Mouse (Mus musculus): ENCODE measurements around the gene Nfam1.
"Not testable (repeated sequence)": the region's sequence is repeated elsewhere in the genome, so short reads cannot be mapped to it uniquely, and the experiment has no call there.

Gene Nfam1

DNA sequence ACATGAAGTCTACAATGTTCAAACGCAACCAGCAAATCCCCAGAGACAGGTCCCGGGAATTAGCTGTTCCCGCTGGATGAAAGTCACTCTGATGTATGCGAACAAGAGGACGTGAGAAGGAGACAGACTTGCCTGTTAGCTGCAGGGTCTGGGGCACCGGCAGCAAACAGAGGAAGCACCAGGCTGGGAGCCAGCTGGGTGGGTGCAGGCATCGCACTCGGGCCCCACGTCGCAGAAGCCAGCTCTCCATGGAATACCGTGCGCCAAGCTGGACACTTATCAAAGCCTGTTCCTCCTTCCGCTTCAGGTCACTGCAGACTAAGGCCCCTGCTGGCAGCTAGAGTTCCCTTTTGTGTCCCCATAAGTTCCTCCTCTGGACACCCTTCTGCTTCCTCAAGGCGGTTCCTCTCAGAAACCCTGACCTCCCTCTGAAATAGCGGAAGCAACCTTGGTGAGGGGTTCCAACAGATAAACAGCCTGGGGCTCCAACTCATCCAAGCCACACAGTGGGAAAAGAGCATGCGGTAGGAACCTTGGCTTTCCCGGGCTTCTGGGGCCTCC, at the start of gene Nfam1:
Nfam1 (minus strand) TSS at position 326 of the 561 bp plus-strand sequence.
- peak; percentile 17 to 47 for DNase-seq

- no peak for DNase-seq
Measured at GRCm38 (mm10) chr15:83075607-83076525, 42.8 kb upstream of the Nfam1 start.

DNA sequence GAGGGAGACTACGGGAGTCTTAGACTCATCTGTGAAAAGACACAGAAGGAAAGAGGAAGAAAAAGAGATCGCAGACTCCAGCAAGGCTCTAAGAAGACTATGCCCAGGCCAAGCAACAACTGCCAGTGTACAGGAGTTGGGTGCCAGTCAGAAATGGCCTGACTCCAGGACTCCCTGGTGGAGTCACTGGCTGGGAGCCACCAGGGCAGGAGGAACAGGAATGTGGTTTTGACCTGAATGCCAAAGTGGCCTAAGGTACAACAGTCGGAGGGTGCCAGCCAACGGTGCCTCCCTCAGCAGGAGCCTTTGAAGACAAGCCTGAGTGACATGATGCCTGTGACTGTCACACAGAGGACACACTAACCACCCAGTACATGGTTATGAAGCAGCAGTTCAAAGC, 41.1 kb upstream of the Nfam1 start:
- no peak for DNase-seq

DNA sequence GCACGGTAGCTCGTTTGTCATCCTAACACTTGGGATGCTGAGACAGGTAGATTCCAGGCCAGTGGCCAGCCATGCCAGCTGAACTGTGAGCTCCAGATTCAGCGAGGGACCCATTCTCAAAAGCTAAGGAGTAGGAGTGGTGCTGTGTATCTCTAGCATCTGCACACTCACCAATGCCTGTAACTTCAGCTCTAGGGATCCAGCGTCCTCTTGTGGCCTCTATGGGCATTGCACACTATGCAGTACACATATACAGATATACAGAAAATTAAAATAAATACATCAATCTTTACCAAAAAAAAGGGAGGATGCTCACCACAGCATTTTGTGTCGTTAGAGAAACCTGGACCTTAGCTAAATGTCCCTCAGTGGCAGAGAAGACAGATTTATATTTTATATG, 38.6 kb upstream of the Nfam1 start:
- DNase-seq = no peak

DNA sequence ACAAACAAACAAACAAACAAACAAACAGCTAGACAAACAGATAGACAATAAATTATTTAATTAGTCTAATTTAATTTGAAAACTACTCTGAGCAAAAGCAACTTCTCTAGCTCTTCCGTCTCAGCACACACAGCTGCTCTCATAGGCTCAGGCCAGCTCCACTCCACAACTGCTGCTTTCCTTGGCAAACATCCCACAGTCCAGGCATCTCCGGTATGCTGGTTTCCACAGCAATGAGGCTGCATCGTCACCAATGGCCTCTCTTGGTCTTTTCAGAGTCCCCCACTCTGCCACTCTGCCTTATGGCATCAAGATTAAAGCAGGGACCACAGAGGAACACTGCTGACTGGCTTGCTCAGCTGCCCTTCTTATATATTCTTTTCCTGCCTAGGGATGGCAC, 37.8 kb upstream of the Nfam1 start:
- DNase-seq = peak; percentile 76 to 83

DNA sequence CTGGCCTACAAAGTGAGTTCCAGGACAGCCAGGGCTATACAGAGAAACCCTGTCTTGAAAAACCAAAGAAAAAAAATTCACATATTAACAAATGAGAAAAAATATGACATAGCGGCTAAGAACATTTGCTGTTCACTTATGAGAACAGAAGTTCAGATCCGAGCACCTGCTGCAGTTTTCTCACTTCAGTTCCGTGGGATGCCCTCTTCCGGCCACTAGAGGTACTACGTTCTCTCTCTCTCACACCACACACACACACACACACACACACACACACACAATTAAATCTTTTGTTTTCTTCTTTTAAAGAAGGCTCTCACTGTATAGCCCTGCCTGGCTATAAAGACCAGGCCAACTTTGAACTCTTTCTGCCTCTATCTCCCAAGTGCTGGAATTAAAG, 35.2 kb upstream of the Nfam1 start:
- no peak for DNase-seq

- peak; percentile 31 to 41 for DNase-seq
Measured at GRCm38 (mm10) chr15:83065543-83065942, 32.4 kb upstream of the Nfam1 start.

DNA sequence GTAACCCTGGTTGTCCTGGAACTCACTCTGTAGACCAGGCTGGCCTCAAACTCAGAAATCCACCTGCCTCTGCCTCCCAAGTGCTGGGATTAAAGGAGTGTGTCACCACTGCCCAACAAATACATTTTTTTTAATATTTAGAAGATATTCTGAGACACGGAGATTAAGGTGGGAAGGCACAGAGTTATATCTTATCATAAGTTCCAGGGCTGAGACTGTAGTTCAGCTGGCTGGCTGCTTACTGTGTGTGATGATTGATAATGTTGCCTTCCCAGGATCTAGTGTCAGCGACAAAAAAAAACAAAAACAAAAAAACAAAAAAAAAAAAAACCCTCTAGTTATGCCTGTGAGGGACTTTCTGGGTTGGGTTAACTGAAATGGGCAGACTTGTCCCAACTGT, 29.5 kb upstream of the Nfam1 start:
- DNase-seq = not testable (repeated sequence)

DNA sequence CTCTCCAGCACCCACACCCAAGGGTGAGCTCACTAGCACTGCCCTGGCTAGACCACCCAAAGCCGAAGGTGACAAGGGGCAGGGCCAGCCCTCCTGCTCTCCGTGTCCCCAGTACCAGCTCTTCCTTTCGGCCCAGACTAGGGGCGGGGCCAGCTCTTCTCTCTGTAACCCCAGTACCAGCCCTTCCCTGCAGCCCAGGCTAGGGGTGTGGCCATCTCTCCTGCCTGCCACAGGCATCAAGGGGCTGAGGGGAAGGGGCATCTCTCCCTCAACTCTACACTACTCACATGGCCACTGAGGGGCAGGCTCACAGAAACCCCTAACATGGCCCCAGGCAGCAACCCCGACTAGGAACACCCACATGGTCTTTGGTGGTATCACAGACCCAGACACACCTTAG, 28.6 kb upstream of the Nfam1 start:
- no peak for DNase-seq

GRCm38 (mm10) chr15:83059233-83059660, 26.1 kb upstream of the Nfam1 start:
- no peak for DNase-seq

DNA sequence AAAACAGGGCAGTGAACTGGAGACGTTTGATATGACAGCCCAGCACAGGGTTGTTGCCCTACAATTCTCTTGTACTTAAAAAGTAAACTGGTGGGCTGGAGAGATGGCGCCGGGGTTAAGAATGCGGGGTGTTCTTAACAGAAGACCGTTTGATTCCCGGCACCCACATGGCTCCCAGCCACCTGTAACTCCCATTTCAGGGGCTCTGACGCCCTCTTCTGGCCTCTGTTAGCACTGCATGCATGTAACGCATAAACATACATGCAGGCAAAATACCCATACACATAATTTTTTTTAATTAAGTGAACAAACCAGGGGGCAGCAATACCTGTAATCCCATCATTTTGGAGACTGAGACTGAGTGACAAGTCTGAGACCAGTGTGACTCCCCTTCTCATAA, 24.4 kb upstream of the Nfam1 start:
- no peak for DNase-seq

DNA sequence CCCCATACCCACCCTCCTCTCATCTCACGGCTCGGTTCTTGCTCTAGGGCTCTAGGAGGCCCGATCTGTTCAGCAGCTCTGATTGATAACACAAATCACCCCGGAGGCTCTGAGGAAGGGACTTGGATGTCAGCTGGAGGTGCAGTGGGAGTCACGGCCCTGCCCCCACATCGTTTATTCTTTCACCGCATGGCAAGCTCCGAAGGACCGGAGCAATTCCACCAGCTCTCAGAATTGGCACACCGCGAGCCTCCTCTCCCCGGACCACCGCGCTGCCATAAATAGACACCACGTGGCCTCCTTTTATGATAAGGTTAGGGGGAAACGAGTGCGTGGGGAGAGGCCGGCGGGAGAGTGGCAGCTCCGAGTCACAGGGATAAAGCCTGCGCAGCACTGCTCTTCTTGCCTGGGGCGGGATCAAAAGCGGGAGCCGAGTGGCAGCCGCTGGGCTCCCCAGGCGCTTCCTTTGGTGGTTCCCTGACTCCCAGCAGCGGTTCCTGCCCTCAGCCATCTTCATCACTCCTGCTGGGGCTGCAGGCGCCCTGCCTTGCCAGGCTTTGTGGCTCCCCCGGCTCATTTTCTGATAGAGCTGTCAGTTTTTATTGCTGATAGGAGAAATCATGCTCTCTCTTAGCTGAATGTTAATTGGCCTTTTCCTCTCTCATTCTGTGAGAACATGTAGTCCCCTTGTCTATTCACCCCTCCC, 23.4 kb upstream of the Nfam1 start:
- peak; percentile 55 to 65 for DNase-seq

- no peak for DNase-seq
Measured at GRCm38 (mm10) chr15:83055569-83055968, 22.5 kb upstream of the Nfam1 start.

- peak; percentile 72 to 81 for DNase-seq
Measured at GRCm38 (mm10) chr15:83053261-83053660, 20.2 kb upstream of the Nfam1 start.

DNA sequence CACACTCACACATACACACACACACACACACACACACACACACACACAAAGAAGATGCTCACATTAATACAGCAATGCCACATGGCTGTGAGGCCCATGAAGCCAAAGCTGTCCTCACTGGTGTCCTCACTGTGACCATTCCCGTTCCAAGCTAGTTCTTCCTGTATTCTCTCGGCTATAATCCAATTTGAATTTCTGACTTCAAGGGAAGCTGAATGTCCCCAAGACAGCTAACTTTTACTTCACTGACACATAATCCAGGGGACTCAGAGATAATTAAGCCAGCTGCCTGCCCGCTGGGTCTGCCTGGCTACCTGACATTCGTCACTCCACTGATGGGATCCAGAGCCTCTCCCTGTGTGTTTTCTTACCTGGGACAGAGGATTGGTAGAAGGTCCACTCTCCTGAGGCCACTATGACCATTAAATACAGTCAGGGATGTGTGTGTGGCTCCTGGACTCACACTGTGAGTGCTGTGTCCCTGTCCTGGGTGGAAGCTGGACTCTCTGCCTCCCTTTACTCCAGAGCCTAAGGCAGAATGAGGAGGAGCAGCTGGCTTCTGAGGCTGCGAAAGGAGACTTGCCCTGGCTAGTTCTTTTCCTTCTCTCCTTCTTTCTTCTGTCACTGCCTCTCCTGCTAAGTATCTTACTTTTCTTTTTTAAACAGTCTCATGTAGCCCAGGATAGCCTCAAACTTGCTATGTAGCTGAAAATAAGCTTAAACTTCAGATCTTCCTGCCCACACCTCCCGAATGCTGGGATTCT, 19.4 kb upstream of the Nfam1 start:
- no peak for DNase-seq

DNA sequence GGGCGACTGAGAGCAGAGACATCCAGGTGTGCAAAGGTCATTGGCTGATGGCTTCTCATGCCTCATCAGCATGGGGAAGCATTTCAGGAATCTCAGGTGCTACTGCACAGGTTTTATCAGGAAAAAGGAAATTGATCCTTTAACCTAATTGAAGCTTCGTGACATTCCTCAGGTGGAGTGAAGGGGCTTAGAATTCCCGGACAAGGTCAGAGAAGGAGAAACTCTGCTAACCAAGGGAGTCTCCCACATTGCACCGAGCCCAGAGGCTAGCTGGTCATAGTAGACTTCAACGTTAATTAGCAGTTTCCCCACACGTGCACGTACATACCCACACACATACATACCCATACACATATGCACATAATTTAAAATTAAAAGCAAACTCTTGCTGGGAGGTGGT, 13.6 kb upstream of the Nfam1 start:
- no peak for DNase-seq

GRCm38 (mm10) chr15:83046308-83046707, 13.2 kb upstream of the Nfam1 start:
- DNase-seq = no peak

GRCm38 (mm10) chr15:83045565-83045964, 12.5 kb upstream of the Nfam1 start:
- not testable (repeated sequence) for DNase-seq

- no peak for DNase-seq
Measured at GRCm38 (mm10) chr15:83043362-83043708, 10.2 kb upstream of the Nfam1 start.

DNA sequence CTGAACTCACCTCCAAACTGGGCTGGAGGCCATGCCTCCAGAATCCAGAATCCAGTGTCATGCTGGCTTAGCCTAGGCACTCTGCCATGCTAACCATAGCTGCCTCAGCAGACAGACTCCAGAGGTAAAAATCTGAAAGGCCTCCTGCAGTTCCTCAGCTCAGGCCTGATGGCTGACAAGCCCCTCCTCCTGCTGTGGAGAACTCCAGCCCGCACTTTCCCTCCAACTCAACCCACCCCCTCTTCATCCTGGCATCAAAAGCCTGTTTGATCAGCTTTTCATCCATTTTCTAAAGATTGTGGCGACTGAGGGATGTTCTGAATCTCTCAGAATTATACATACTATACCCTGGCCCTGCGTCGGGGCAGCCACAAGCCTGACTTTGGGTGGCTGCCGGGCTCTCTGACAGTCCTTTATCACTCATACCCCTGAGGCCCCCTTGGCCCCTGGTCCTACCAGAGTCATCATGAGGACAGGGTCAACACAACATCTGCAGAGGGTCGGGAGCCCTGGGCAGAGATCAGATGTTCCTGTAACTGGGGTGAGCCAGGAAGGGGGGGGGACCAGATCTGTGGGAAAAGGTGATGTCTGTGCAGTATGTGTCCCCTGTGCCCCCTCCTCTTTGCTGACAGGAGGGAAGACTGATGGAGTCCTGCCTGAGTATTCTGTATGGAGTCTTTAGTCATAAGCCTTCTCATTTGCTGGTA, 9.7 kb upstream of the Nfam1 start:
- peak in 1 of 2 experiments; percentile 39 for DNase-seq

DNA sequence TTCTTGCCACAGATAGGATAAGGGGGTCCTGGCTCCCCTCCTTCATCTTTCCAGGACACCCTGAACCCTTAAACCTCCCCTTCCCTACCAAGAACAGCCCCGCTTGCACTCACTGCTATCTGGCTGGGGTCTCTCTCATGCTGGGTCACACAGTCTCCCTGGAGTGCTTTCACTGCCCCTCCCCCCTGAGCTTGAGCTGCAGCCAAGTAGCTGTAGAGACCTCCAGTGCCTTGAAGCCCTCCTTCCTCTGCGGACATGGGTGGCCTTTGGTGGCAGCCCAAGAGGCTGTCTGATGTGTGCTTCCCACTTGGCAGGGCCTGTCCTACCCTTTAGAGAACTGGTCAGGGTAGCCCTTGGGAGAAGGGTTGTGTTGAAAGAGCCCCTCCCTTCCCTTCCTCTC, 7.0 kb upstream of the Nfam1 start:
- peak; percentile 57 to 64 for DNase-seq

GRCm38 (mm10) chr15:83038812-83039211, 5.7 kb upstream of the Nfam1 start:
- DNase-seq = no peak
